8 mouse cellular contexts compared by ENCODE assay signal in genomic region chr1:134494428-134495215, GRCm38 (mm10). TPM values are rescaled to one million over a fixed set of nuclear protein-coding genes. Genes with fewer than 3 reads are reported as not detected.
DNase-seq lines count a peak whose midpoint lies in the region; ATAC-seq and TF ChIP-seq lines count a peak whose summit lies in the region.

Rabif (plus strand) TSS chr1:134494648.

- H3K9ac ChIP-seq in MEL (ENCODE audit: control insufficient read depth, low read depth, low read length, poor library complexity, severe bottlenecking): peak within 1 kb of the TSS; percentile 98
- peak within 1 kb of the TSS; percentile 85 for H3K9ac ChIP-seq in lung, embryonic 16.5 days (ENCODE audit: low read length)

- peaks cover 31% of the 10 kb centered on the region for H3K79me2 ChIP-seq in MEL (ENCODE audit: control insufficient read depth, insufficient read depth, low read length, poor library complexity)

- TF ChIP-seq RAD21 in MEL (IDR thresholded peaks at IDR 0.05; ENCODE audit: low read depth, low read length): peak; percentile 51

- H3K36me3 ChIP-seq in MEL (ENCODE audit: control insufficient read depth in 1 of 2, insufficient read depth in 2 of 2, low read length in 2 of 2): peaks cover 6 to 20% of the 10 kb centered on the region in 2 experiments; a peak in 3 of 4 replicates
- H3K36me3 ChIP-seq in lung, embryonic 16.5 days (ENCODE audit: control insufficient read depth, insufficient read depth, low read length): peaks cover 6% of the 10 kb centered on the region

- peak; percentile 98 for ATAC-seq in hematopoietic stem cell, adult 5-6 weeks (replicated peaks in 1 of 2; ENCODE audit: insufficient read depth in 1 of 2, low FRiP score in 2 of 2, low TSS enrichment in 1 of 2, low read depth in 1 of 2, poor library complexity in 2 of 2, severe bottlenecking in 2 of 2)
- ATAC-seq in lung, embryonic 16.5 days (ENCODE audit: low read depth): peak; percentile 99

- H3K4me2 ChIP-seq in lung, embryonic 16.5 days (ENCODE audit: low read depth, low read length): peak within 1 kb of the TSS; percentile 79

- H3K27ac ChIP-seq in MEL (ENCODE audit: control insufficient read depth, low read depth, low read length): peak within 1 kb of the TSS; percentile 96
- H3K27ac ChIP-seq in cerebellum, adult 2 months (ENCODE audit: insufficient read depth, low read length): peak within 1 kb of the TSS; percentile 38
- peak within 1 kb of the TSS; percentile 97 for H3K27ac ChIP-seq in lung, embryonic 16.5 days (ENCODE audit: low read length)

- H3K4me1 ChIP-seq in MEL (ENCODE audit: control insufficient read depth in 1 of 2, insufficient read depth in 2 of 2, low read length in 2 of 2): peaks cover 15 to 20% of the 10 kb centered on the region in 2 experiments
- H3K4me1 ChIP-seq in cerebellum, adult 2 months (ENCODE audit: control insufficient read depth, insufficient read depth, low read length): 0 out of 2 replicates have a peak, but pooled peaks cover 3% of the 10 kb centered on the region
- peaks cover 11% of the 10 kb centered on the region for H3K4me1 ChIP-seq in lung, embryonic 16.5 days (replicated peaks; ENCODE audit: control insufficient read depth, insufficient read depth, low read length)

- peak; percentile 99 for DNase-seq in MEL (ENCODE audit: low read depth, low spot score)
- DNase-seq in cerebellum, adult 2 months: peak; percentile 99
- DNase-seq in forelimb bud, embryonic 11.5 days (ENCODE audit: low read depth, low spot score): peak; percentile 98
- peak; percentile 93 for DNase-seq in layer of hippocampus, adult 9-10 months (ENCODE audit: low spot score)
- peak; percentile 96 for DNase-seq in ovary, postnatal 10 days (ENCODE audit: low spot score)
- DNase-seq in thymus, postnatal 10 days (ENCODE audit: low spot score in 2 of 2): peak; percentile 99

- H3K4me3 ChIP-seq in MEL (ENCODE audit: control insufficient read depth in 1 of 2, insufficient read depth in 1 of 2, low read depth in 2 of 2, low read length in 2 of 2): peak within 1 kb of the TSS; percentile 71 to 96
- peak within 1 kb of the TSS; percentile 64 for H3K4me3 ChIP-seq in cerebellum, adult 2 months (replicated peaks; ENCODE audit: insufficient read depth, low read depth, low read length)
- peak within 1 kb of the TSS; percentile 89 for H3K4me3 ChIP-seq in lung, embryonic 16.5 days (ENCODE audit: low read length)

- under 1% methylated on average over 58 of the region's 58 CpGs for WGBS in cerebellum, adult 2 months
- 0% methylated on average over 56 of the region's 58 CpGs for WGBS in lung, embryonic 16.5 days

- TF ChIP-seq EP300 in MEL (IDR thresholded peaks at IDR 0.05; ENCODE audit: low read depth in 1 of 2, low read length in 2 of 2): 0 out of 4 replicates have a peak, but pooled peaks of 1 of the 2 experiments have one; percentile 3

- H3K27me3 ChIP-seq in MEL (ENCODE audit: control insufficient read depth in 1 of 2, insufficient read depth in 2 of 2, low read length in 2 of 2): no peaks in the 10 kb centered on the region
- H3K27me3 ChIP-seq in cerebellum, adult 2 months (ENCODE audit: control insufficient read depth, insufficient read depth, low read length): no peaks in the 10 kb centered on the region
- no peaks in the 10 kb centered on the region for H3K27me3 ChIP-seq in lung, embryonic 16.5 days (ENCODE audit: control insufficient read depth, insufficient read depth, low read depth, low read length)

- no peaks in the 10 kb centered on the region for H3K9me3 ChIP-seq in MEL (replicated peaks; ENCODE audit: insufficient read depth, low read length)
- H3K9me3 ChIP-seq in lung, embryonic 16.5 days (ENCODE audit: control insufficient read depth, low read length): no peaks in the 10 kb centered on the region

- peak in 2 of 3 experiments; percentile 58; a peak in 5 of 6 replicates for TF ChIP-seq CTCF in MEL (IDR thresholded peaks at IDR 0.05 in 2 of 3, conservative IDR thresholded peaks at IDR 0.05 in 1 of 3; ENCODE audit: control insufficient read depth in 1 of 3, insufficient read depth in 1 of 3, low read depth in 2 of 3, low read length in 3 of 3, poor library complexity in 1 of 3, severe bottlenecking in 1 of 3)
- TF ChIP-seq CTCF in cerebellum, adult 2 months (IDR thresholded peaks at IDR 0.05; ENCODE audit: borderline replicate concordance, insufficient read depth, low read depth, low read length): peak; percentile 50; the same call in 1 of the 2 replicates

- TF ChIP-seq POLR2A in MEL (IDR thresholded peaks at IDR 0.05; ENCODE audit: control insufficient read depth in 1 of 2, insufficient read depth in 1 of 2, low read depth in 1 of 2, low read length in 2 of 2, poor library complexity in 1 of 2): peak; percentile 96 to 99; a peak in 3 of 4 replicates
- TF ChIP-seq POLR2A in cerebellum, adult 2 months (IDR thresholded peaks at IDR 0.05; ENCODE audit: borderline replicate concordance, insufficient read depth, low read length): peak; percentile 98

TF ChIP-seq in MEL, 35 proteins besides CTCF, POLR2A, EP300 and RAD21:
- peak; percentile 82; the same call in 1 of the 2 replicates for TF ChIP-seq POLR2AphosphoS5 (IDR thresholded peaks at IDR 0.05; ENCODE audit: borderline replicate concordance, low read depth, low read length)
- peak; percentile 72; the same call in 1 of the 2 replicates for TF ChIP-seq E2F4 (IDR thresholded peaks at IDR 0.05; ENCODE audit: borderline replicate concordance, low read depth, low read length)
- TF ChIP-seq MAZ (IDR thresholded peaks at IDR 0.05; ENCODE audit: low read depth, low read length): peak; percentile 13; the same call in 1 of the 2 replicates
- peak; percentile 73 for TF ChIP-seq SIN3A (IDR thresholded peaks at IDR 0.05; ENCODE audit: low read length)
- peak; percentile 93 for TF ChIP-seq ZMIZ1 (IDR thresholded peaks at IDR 0.05; ENCODE audit: low read depth, low read length)
- TF ChIP-seq CHD1 (IDR thresholded peaks at IDR 0.05; ENCODE audit: low read depth, low read length): no peak
- TF ChIP-seq ETS1 (IDR thresholded peaks at IDR 0.05; ENCODE audit: low read depth, low read length): no peak
- TF ChIP-seq ZC3H11A (IDR thresholded peaks at IDR 0.05; ENCODE audit: low read depth, low read length): peak; percentile 45; the same call in 1 of the 2 replicates
- peak; percentile 96 for TF ChIP-seq NRF1 (IDR thresholded peaks at IDR 0.05; ENCODE audit: insufficient read depth, low read depth, low read length, poor library complexity, severe bottlenecking)
- peak; percentile 83 for TF ChIP-seq TBP (IDR thresholded peaks at IDR 0.05; ENCODE audit: low read depth, low read length)
- TF ChIP-seq SMC3 (IDR thresholded peaks at IDR 0.05; ENCODE audit: low read depth, low read length): peak; percentile 47
- TF ChIP-seq RCOR1 (IDR thresholded peaks at IDR 0.05; ENCODE audit: low read depth, low read length): no peak
- peak; percentile 94 for TF ChIP-seq POLR2AphosphoS2 (IDR thresholded peaks at IDR 0.05; ENCODE audit: low read length)
- TF ChIP-seq HCFC1 (IDR thresholded peaks at IDR 0.05; ENCODE audit: low read depth, low read length): peak; percentile 88
- peak; percentile 75 for TF ChIP-seq MAX (IDR thresholded peaks at IDR 0.05; ENCODE audit: low read length)
- peak; percentile 74 for TF ChIP-seq MYC (IDR thresholded peaks at IDR 0.05; ENCODE audit: low read depth, low read length)
- peak; percentile 98 for TF ChIP-seq NELFE (IDR thresholded peaks at IDR 0.05; ENCODE audit: low read depth, low read length)
- TF ChIP-seq GABPA (IDR thresholded peaks at IDR 0.05; ENCODE audit: low read depth, low read length): no peak
- TF ChIP-seq TCF12 (IDR thresholded peaks at IDR 0.05; ENCODE audit: low read depth, low read length): peak; percentile 9; the same call in 1 of the 2 replicates
- TF ChIP-seq KAT2A (conservative IDR thresholded peaks at IDR 0.05; ENCODE audit: low read depth, low read length): peak; percentile 62; the same call in 1 of the 2 replicates
- peak; percentile 76 for TF ChIP-seq MXI1 (IDR thresholded peaks at IDR 0.05; ENCODE audit: low read depth, low read length)
- no peak for TF ChIP-seq USF2 (IDR thresholded peaks at IDR 0.05; ENCODE audit: borderline replicate concordance in 1 of 2, insufficient read depth in 1 of 2, low read depth in 1 of 2, low read length in 2 of 2)
- peak; percentile 97 for TF ChIP-seq ELF1 (IDR thresholded peaks at IDR 0.05; ENCODE audit: low read depth, low read length)

RNA-seq across cellular contexts. Expression of gene Rabif, which starts in this region (rescaled TPM):
- 18.5 and 21.5 TPM in 2 replicates for total RNA-seq in MEL (2012; rRNA removed)
- polyA plus RNA-seq in MEL (2012; ENCODE audit: insufficient read depth in 1 of 2, insufficient read length in 2 of 2, low read depth in 1 of 2, low replicate concordance in 2 of 2, missing spikeins in 1 of 2): 10 to 100 TPM in 1 of 2 experiments, not detected in 1; 21.8 TPM
- polyA plus RNA-seq in cerebellum, adult 2 months (2012; rRNA removed): 33.5 and 33.9 TPM in 2 replicates
- 20.3 and 22.4 TPM in 2 replicates for total RNA-seq in hematopoietic stem cell, adult 5-6 weeks (2017)
- polyA plus RNA-seq in lung, embryonic 16.5 days (2015; fragmentation: Nextera tagmentation; extraction: Ambion mirVana): 37.3 and 39.2 TPM in 2 replicates

Comparison
In these comparisons a context has a peak if more than half of its experiments do, and no peak if none do; other contexts are left out.
1. Peak in every context shown above with its lines: DNase-seq, ATAC-seq, H3K4me3 ChIP-seq and H3K27ac ChIP-seq.
2. H3K27ac ChIP-seq: peak in every context shown above with its lines; median percentile 97 in lung, embryonic 16.5 days; 96 in MEL; 38 in cerebellum, adult 2 months.